Mouse (Mus musculus) forebrain, embryonic 16.5 days (tissue): Measurements from ENCODE around the gene Cdc42ep4. TPM values are rescaled to one million over a fixed set of nuclear protein-coding genes. Genes with fewer than 3 reads are reported as not detected.
A peak's percentile ranks its signal among the peaks of the same experiment; 100 is the strongest.

Source experiments
- ATAC-seq: fragments of 200-750 bp; cut with Nextera tagmentation; 2 replicates; pipeline ENCODE4 v1.8.0; 2017; ENCODE audit warnings: mild to moderate bottlenecking, moderate library complexity
- H3K27ac ChIP-seq: fragments of 300-500 bp; sonication (generic); 2 replicates; pipeline ENCODE4 v1.5.1; 2014; ENCODE audit warnings: low read length, control low read depth
- H3K27me3 ChIP-seq: fragments of 300-500 bp; sonication (generic); replicated peaks from 2 replicates; pipeline ENCODE4 v1.6.1; 2014; ENCODE audit warnings: low read length; ENCODE audit not compliant: control insufficient read depth, insufficient read depth
- H3K36me3 ChIP-seq: fragments of 300-500 bp; sonication (generic); 2 replicates; pipeline ENCODE4 v1.6.1; 2014; ENCODE audit not compliant: control insufficient read depth, insufficient read depth
- H3K4me1 ChIP-seq: fragments of 300-500 bp; sonication (generic); replicated peaks from 2 replicates; pipeline ENCODE4 v1.6.1; 2014; ENCODE audit warnings: low read length; ENCODE audit not compliant: control insufficient read depth, insufficient read depth
- H3K4me2 ChIP-seq: fragments of 300-500 bp; sonication (generic); 2 replicates; pipeline ENCODE4 v1.6.1; 2014; ENCODE audit warnings: mild to moderate bottlenecking, low read length, control low read depth
- H3K4me3 ChIP-seq: fragments of 300-500 bp; sonication (generic); replicated peaks from 2 replicates; pipeline ENCODE4 v1.5.1; 2014; ENCODE audit warnings: mild to moderate bottlenecking, low read length, control low read depth
- H3K9ac ChIP-seq: fragments of 300-500 bp; sonication (generic); replicated peaks from 2 replicates; pipeline ENCODE4 v1.6.1; 2014; ENCODE audit warnings: low read depth, low read length, control low read depth
- H3K9me3 ChIP-seq: fragments of 300-500 bp; sonication (generic); 2 replicates; pipeline ENCODE4 v1.6.1; 2016; ENCODE audit warnings: low read length; ENCODE audit not compliant: control insufficient read depth
- WGBS: fragments of 180-500 bp; shearing (Covaris S2); extraction: QIAGEN DNeasy Blood & Tissue Kit; methylation state at CpG from one replicate; pipeline ENCODE4 v1.1.7; 2014; 5-methylcytosine and 5-hydroxymethylcytosine counted together
- polyA plus RNA-seq: library from polyadenylated mRNA; unstranded; fragments of >200 nt; fragmentation: Nextera tagmentation; extraction: Ambion mirVana; gene quantifications from 2 replicates; pipeline ENCODE4 v1.2.1, GENCODE M21; 2015

Cdc42ep4 gene
- polyA plus RNA-seq, 1 experiment from 2014 or later, result 99.9 TPM

DNA sequence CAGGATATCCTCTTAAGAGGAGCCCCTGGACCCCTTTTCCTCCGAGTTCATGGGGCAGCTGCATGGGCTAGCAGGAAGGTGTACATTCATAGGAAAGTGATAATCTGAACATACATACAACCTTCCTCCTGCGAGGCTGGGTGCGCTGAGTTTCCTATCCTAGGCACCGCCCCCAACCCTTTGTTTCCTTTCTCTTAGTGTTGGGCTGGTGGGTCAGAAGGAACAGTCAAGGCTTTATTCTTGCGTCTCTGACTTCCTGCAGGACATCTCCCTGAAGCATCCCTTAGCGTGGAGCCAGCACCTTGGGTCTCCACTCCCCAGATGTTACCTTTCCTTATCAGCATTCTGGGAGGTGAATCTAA, 28.0 kb upstream of the Cdc42ep4 start:
- Histone ChIP-seq H3K27me3 (no peaks in the 10 kb centered on the region), H3K4me1 (peaks cover 25% of the 10 kb centered on the region), H3K27ac (no peak overlapping the region), H3K4me2 (no peak overlapping the region), H3K36me3 (no peaks in the 10 kb centered on the region), H3K4me3 (no peak overlapping the region), H3K9me3 (no peaks in the 10 kb centered on the region), H3K9ac (no peak overlapping the region)
- whole genome bisulfite sequencing, result 18% methylated on average over 6 of the region's 6 CpGs
- ATAC-seq, result no peak

DNA sequence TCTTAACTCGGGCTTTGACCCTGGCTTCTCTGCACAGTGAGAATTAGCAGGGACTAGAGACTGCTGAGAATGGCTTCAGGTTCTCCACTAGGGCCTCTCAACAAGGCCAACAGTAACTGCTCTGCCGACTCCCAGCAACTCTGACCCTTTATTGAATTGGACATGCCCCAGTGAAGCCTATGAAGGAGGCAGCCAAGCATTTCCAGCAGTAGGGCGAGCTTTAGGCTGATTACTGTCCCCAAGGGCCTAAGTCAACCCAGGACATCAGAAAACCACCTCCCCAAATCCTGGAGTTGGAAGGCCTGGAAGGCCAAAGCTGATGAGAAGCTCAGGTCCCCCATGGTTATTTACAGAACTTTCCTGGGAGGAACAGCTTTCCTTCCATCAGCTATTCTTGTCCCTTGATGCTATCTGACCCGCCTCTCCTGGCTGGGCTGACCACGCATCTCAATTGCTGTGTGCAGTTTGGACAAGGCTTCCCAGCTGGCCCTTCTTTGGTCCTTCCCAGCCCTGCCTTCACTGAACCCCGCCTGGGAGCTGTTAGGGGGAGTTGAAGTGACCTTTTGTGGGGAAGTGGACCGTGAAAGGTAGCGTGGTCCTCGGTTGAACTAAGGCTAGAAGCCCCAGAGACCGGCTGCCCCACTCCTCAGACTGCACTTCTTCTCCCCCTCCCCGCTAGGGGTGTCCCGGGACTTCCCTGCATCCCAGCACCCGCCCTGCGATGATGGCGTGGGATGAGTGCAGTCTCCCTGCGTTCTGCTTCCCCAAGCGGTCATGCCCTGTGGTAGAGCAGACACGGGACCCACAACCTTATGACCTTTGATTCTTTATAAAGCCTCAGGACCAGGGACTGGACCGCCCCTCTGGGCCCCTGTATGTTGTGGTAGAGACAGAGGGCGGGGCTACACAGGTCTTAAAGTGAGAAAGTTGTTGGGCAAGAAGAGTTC, 27.3 kb upstream of the Cdc42ep4 start:
- peaks cover 21% of the 10 kb centered on the region for H3K4me1 ChIP-seq
- H3K27ac ChIP-seq, result no peak overlapping the region
- H3K9me3 ChIP-seq, result no peaks in the 10 kb centered on the region
- H3K36me3 ChIP-seq, result no peaks in the 10 kb centered on the region
- no peak overlapping the region for H3K4me2 ChIP-seq
- H3K4me3 ChIP-seq, result no peak overlapping the region
- no peak overlapping the region for H3K9ac ChIP-seq
- H3K27me3 ChIP-seq, result no peaks in the 10 kb centered on the region
- no peak for ATAC-seq
- 24% methylated on average over 20 of the region's 20 CpGs for WGBS

DNA sequence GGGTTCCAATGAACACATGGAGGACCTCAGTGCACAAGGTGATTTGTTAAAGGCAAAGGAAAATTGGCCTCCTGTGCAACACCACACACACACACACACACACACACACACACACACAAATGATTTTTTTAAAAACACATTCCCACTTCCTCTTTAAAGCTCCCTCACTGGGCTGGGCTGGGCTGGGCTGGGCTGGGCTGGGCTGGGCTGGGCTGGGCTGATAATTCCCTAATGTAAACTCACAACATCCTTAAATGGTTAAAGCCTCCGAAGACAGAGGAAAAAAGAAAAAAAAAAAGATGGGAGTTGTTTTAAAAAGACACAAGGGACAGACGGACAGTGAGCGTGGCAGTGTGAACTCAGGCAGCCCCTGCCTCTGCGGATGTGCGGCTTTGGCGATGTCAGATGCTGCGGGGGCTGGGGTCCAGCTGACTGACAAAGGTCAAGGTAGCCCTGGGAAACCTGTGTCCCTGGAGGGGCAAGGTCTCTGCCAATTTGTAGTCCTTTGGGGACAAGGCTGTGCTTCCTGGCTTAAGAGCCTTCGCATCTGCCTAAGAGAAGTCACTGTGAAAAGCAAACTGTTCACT, 26.3 kb upstream of the Cdc42ep4 start:
- Histone ChIP-seq H3K4me2 (no peak overlapping the region), H3K4me1 (peaks cover 21% of the 10 kb centered on the region), H3K4me3 (no peak overlapping the region), H3K9me3 (no peaks in the 10 kb centered on the region), H3K27me3 (no peaks in the 10 kb centered on the region), H3K36me3 (no peaks in the 10 kb centered on the region), H3K27ac (no peak overlapping the region), H3K9ac (no peak overlapping the region)
- WGBS, result 83% methylated on average over 8 of the region's 8 CpGs
- no peak for ATAC-seq

DNA sequence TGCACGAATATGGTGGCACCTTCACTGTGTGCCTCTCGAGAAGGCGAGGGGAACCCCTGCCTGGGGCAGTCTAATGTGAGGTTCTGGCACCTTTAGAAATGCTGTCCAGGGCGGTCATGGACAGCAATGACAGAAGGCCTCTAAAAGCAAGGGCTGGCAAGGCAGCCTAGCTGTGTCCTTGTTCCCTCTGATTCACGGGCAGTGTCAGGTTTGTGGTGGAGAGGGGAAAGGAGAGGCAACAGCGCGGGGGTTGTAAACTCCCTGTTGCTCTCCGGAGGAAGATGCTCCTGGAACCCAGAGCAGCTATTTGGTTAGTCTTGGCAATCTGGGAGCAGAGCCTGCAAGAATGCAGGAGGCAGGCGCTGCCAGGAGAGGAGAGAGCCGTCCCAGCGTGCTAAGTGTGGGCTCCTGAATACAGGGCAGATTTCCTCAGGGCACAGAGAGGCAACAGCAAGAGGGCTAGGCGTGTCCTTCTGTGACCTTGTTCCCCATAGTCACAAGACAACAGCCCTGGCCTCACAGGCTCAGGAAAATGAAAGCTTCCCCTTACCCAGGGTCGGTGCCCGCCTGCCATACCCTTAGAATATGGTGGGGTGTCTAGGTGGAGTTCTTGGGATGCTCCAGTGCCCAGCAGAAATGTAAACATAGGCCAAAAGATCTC, 25.3 kb upstream of the Cdc42ep4 start:
- Histone ChIP-seq H3K4me2 (no peak overlapping the region), H3K36me3 (no peaks in the 10 kb centered on the region), H3K27ac (no peak overlapping the region), H3K9ac (no peak overlapping the region), H3K4me3 (no peak overlapping the region), H3K27me3 (no peaks in the 10 kb centered on the region), H3K9me3 (no peaks in the 10 kb centered on the region), H3K4me1 (peaks cover 16% of the 10 kb centered on the region)
- 66% methylated on average over 14 of the region's 14 CpGs for WGBS
- no peak for ATAC-seq

DNA sequence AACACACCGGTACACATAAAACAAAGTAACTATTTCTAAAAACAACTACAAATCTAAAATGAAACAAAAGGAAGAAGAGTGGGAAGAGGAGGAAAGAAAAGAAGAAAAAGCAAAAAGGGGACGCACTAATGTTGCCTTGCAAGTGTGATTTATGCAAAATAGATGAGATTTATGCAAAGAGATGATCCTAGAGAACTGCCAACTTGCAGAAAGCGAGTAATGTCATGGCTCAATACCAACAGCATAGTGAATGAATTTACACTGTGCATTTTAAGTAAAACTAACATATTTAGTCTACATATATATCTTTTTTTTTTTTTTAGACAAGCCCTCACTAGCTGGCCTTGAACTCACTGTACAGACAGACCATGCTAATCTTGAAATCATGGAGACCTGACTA, 23.1 kb upstream of the Cdc42ep4 start:
- Histone ChIP-seq H3K9me3 (no peaks in the 10 kb centered on the region), H3K36me3 (no peaks in the 10 kb centered on the region), H3K4me3 (no peak overlapping the region), H3K9ac (no peak overlapping the region), H3K4me2 (no peak overlapping the region), H3K27ac (peak overlapping the region; percentile 61), H3K27me3 (no peaks in the 10 kb centered on the region), H3K4me1 (peaks cover 15% of the 10 kb centered on the region)
- 63% methylated on average over 3 of the region's 3 CpGs for WGBS
- ATAC-seq, result peak; percentile 54; the same call in 1 of the 2 replicates

DNA sequence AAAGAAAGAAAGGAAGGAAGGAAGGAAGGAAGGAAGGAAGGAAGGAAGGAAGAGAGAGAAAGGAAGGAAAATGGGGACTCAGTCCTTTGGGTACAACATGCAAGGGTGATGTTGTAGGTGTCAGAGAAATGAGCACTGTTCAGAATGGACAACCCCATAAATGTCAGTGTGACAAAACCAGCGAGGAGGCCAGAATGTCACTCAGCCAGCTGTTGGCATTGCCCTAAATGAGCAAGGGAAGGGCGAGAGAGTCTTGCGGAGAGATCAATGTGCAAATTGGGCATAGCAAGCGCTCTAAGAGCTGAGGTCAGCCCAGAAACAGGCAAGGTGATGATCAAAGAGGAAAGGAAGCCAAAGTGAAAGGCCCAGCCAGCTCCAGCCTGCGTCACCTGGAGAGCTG, 21.5 kb upstream of the Cdc42ep4 start:
- Histone ChIP-seq H3K4me3 (no peak overlapping the region), H3K9ac (no peak overlapping the region), H3K36me3 (no peaks in the 10 kb centered on the region), H3K27me3 (no peaks in the 10 kb centered on the region), H3K27ac (no peak overlapping the region), H3K4me1 (peaks cover 15% of the 10 kb centered on the region), H3K4me2 (no peak overlapping the region), H3K9me3 (no peaks in the 10 kb centered on the region)
- 86% methylated on average over 5 of the region's 5 CpGs for WGBS
- no peak for ATAC-seq

DNA sequence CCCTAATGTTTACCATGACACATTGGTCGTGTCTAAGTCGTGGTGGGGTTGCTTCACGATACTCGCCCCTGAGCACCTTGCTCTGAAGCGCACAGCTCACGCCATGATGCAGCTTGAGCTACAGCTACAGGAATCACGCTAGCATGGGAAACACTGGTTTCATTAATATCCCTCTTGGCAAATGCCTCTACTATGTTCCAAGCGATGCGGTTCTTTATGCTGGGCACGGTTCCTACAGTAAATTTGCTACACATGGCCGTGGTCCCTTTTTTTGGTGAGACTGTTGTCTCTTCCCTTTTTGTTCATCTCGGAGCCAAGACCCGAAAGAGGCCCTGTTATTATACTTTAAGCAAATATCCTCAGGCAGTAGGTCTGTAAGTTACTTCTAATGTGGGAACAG, 19.5 kb upstream of the Cdc42ep4 start:
- Histone ChIP-seq H3K4me2 (no peak overlapping the region), H3K36me3 (no peaks in the 10 kb centered on the region), H3K9me3 (no peaks in the 10 kb centered on the region), H3K4me3 (no peak overlapping the region), H3K27me3 (no peaks in the 10 kb centered on the region), H3K4me1 (peaks cover 15% of the 10 kb centered on the region), H3K9ac (no peak overlapping the region), H3K27ac (no peak overlapping the region)
- no peak for ATAC-seq
- 78% methylated on average over 13 of the region's 13 CpGs for WGBS

DNA sequence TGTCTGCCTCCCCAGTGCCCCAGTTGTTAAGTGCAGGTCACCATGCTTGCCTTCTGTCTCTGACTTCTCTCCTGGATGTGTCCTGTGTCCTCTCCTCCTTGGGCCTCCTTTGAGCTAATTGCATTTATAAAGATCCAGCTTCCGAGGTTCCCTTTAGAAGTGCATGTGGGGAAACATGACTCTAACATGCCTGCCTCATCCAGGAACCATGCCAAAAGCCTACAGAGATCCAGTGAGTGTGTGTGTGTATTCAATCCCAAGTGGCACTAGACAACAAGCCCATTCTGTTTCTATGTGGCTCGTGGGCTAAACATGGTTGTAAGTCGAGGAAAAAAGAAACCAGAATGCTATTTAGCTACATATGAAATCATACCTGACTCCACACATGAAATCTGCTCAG, 16.7 kb upstream of the Cdc42ep4 start:
- no peak for ATAC-seq
- Histone ChIP-seq H3K9ac (no peak overlapping the region), H3K4me3 (no peak overlapping the region), H3K4me1 (peaks cover 11% of the 10 kb centered on the region; the same call in 1 of the 2 replicates), H3K27me3 (no peaks in the 10 kb centered on the region), H3K9me3 (no peaks in the 10 kb centered on the region), H3K4me2 (no peak overlapping the region), H3K36me3 (no peaks in the 10 kb centered on the region), H3K27ac (no peak overlapping the region)
- WGBS, result 39% methylated on average over 3 of the region's 3 CpGs

DNA sequence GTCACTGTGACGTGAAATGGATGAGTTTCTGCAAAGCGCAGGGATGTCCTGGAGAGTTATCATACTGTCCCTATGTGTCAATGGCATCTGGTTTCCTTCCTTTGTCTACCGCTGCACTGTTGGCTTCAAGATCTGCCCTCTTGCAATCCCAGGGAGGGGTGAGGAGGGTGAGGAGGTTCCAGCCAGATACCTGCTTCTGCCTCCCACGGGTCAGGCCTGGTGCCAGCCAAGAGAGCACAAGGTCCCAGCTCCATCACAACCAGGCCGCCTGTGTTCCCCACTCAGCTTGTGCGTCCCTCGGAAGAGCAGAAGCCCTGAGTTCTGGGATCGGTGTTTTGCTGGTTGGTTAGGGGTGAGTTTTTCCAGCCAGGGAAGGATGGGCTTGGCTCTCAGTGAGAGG, 15.6 kb upstream of the Cdc42ep4 start:
- 75% methylated on average over 8 of the region's 8 CpGs for WGBS
- no peak for ATAC-seq
- no peak overlapping the region for H3K4me2 ChIP-seq

More for the DNA sequence above, 15.6 kb upstream of the Cdc42ep4 start:
- Histone ChIP-seq H3K27ac (no peak overlapping the region), H3K4me3 (no peak overlapping the region), H3K9me3 (no peaks in the 10 kb centered on the region), H3K27me3 (no peaks in the 10 kb centered on the region), H3K36me3 (no peaks in the 10 kb centered on the region), H3K9ac (no peak overlapping the region), H3K4me1 (peaks cover 11% of the 10 kb centered on the region; the same call in 1 of the 2 replicates)
